Mouse (Mus musculus) subcutaneous adipose tissue, adult 2 months (tissue): ENCODE measurements around the gene Csf1. TPM values are rescaled to one million over a fixed set of nuclear protein-coding genes. Genes with fewer than 3 reads are reported as not detected.

Experiments
- polyA plus RNA-seq: library from polyadenylated mRNA; depleted of rRNA; stranded (reverse); fragments of >200 nt; gene quantifications from 2 replicates; pipeline ENCODE4 v1.2.3, GENCODE M21; 2012; ENCODE audit warnings: low replicate concordance; rRNA removed

The Csf1 gene
- 38.3 and 43.2 TPM in 2 replicates for polyA plus RNA-seq

GRCm38 (mm10) chr3:107759929-107760581 is at the start of gene Csf1:
TSS of gene Csf1 (minus strand) at chr3:107760469.

GRCm38 (mm10) chr3:107695948-107696881 is 64.1 kb downstream of the Csf1 start, which contains the start of gene Ahcyl1:
TSS of gene Ahcyl1 (minus strand) at chr3:107696560.

Other genes starting within 250 kb of the Csf1 start
- gene Slc6a17, start 242.5 kb downstream of the Csf1 start, polyA plus RNA-seq, result 1.3 and 9.0 TPM in 2 replicates
- not detected in 2 replicates for gene Ubl4b, start 205.4 kb downstream of the Csf1 start, polyA plus RNA-seq
- gene Alx3, start 165.4 kb downstream of the Csf1 start, polyA plus RNA-seq, result 0.27 and 0.34 TPM in 2 replicates
- not detected in 2 replicates for gene Gm10961, start 129.1 kb downstream of the Csf1 start, polyA plus RNA-seq
- gene Strip1, start 128.8 kb downstream of the Csf1 start, polyA plus RNA-seq, result 45.0 and 70.0 TPM in 2 replicates
- 76.6 and 87.5 TPM in 2 replicates for gene Ahcyl1, start 63.9 kb downstream of the Csf1 start, polyA plus RNA-seq
- 0.08 TPM in 1 of 2 replicates, not detected in the other for gene Eps8l3, start 116.8 kb upstream of the Csf1 start, polyA plus RNA-seq
- gene Gstm5, start 135.4 kb upstream of the Csf1 start, polyA plus RNA-seq, result 53.6 and 82.3 TPM in 2 replicates
- gene Gstm7, start 171.3 kb upstream of the Csf1 start, polyA plus RNA-seq, result 17.0 and 213 TPM in 2 replicates
- 2.5 and 5.5 TPM in 2 replicates for gene Gstm6, start 183.3 kb upstream of the Csf1 start, polyA plus RNA-seq
- gene Gstm3, start 208.8 kb upstream of the Csf1 start, polyA plus RNA-seq, result not detected in 2 replicates
- 306 and 436 TPM in 2 replicates for gene Gstm2, start 226.0 kb upstream of the Csf1 start, polyA plus RNA-seq